Mouse (Mus musculus): ENCODE results near the gene Tob1. TPM values are rescaled to one million over a fixed set of nuclear protein-coding genes. Genes with fewer than 3 reads are reported as not detected.

The Tob1 gene
- polyA plus RNA-seq, 1 experiment from 2014 or later, result 42.6 TPM

DNA sequence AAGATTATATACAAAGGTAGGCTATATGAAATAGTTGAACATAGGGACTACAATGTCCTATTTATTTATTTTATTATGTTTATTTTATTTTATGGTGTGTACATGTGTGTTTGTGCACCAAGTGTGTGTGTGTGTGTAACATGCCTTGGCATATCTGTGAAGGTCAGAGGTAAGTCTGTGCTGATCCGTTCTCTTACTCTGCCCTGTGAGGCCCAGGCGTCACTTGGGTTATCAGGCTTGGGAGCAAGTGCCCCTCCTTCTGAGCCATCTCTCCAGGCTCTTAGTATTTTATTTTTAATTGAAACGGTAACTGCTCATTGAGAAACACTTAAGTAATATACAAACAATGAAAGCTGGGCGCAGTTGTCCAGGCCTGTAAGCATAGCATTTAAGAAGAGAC is 10.8 kb upstream of the Tob1 start:
- 86% methylated on average over 4 of the region's 4 CpGs for WGBS
- H3K36me3 ChIP-seq (replicated peaks), result no peaks in the 10 kb centered on the region
- no peak overlapping the region for H3K27ac ChIP-seq
- H3K9me3 ChIP-seq, result no peaks in the 10 kb centered on the region
- no peak overlapping the region for H3K9ac ChIP-seq
- no peaks in the 10 kb centered on the region for H3K4me1 ChIP-seq
- no peak overlapping the region for H3K4me3 ChIP-seq (replicated peaks)
- no peak overlapping the region for H3K4me2 ChIP-seq
- no peaks in the 10 kb centered on the region; the same call in 1 of the 2 replicates for H3K27me3 ChIP-seq
- no peak for ATAC-seq (ENCODE audit: low FRiP score)

GRCm38 (mm10) chr11:94202106-94202505 is 9.1 kb upstream of the Tob1 start:
- Histone ChIP-seq H3K9me3 (no peaks in the 10 kb centered on the region), H3K4me1 (peaks cover 11% of the 10 kb centered on the region), H3K4me2 (no peak overlapping the region), H3K36me3 (replicated peaks) (no peaks in the 10 kb centered on the region), H3K4me3 (replicated peaks) (no peak overlapping the region), H3K27me3 (no peaks in the 10 kb centered on the region; the same call in 1 of the 2 replicates), H3K27ac (no peak overlapping the region), H3K9ac (no peak overlapping the region)
- ATAC-seq (ENCODE audit: low FRiP score), result no peak
- 89% methylated on average over 5 of the region's 5 CpGs for WGBS

DNA sequence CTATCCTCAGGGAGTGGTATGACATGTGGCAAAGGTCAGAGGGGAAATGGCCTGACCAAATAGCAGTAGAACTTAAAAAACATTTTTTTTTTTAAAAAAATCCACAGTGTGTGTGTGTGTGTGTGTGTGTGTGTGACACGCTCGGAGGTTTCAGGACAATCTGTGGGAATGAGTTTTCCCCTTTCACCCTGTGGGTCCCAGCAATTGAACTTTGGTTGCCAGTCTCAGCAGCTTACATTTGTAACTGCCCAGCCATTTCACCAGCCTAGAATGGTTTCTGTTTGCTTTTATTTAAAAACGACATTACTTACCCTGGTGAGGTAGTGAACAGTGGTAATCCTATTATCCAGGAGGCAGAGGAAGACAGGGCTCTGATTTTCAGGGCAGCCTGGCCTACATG is 8.2 kb upstream of the Tob1 start:
- Histone ChIP-seq H3K36me3 (replicated peaks) (no peaks in the 10 kb centered on the region), H3K27ac (no peak overlapping the region), H3K4me1 (peaks cover 11% of the 10 kb centered on the region), H3K4me2 (no peak overlapping the region), H3K27me3 (no peaks in the 10 kb centered on the region; the same call in 1 of the 2 replicates), H3K9ac (no peak overlapping the region), H3K4me3 (replicated peaks) (no peak overlapping the region), H3K9me3 (no peaks in the 10 kb centered on the region)
- ATAC-seq (ENCODE audit: low FRiP score), result no peak
- 59% methylated on average over 3 of the region's 3 CpGs for WGBS

- no peak for ATAC-seq (ENCODE audit: low FRiP score)
- WGBS, result 48% methylated on average over 10 of the region's 10 CpGs
- no peaks in the 10 kb centered on the region for H3K27me3 ChIP-seq
Observed at GRCm38 (mm10) chr11:94206398-94207114, 4.7 kb upstream of the Tob1 start.

GRCm38 (mm10) chr11:94208811-94209675 is 2.2 kb upstream of the Tob1 start:
- H3K4me2 ChIP-seq, result peak overlapping the region; percentile 95; the same call in 1 of the 2 replicates
- no peak for ATAC-seq (ENCODE audit: low FRiP score)
- no peaks in the 10 kb centered on the region for H3K27me3 ChIP-seq
- peaks cover 6% of the 10 kb centered on the region for H3K36me3 ChIP-seq (replicated peaks)
- WGBS, result 57% methylated on average over 8 of the region's 8 CpGs
- no peak overlapping the region for H3K4me3 ChIP-seq (replicated peaks)
- no peak overlapping the region for H3K27ac ChIP-seq
- no peak overlapping the region for H3K9ac ChIP-seq
- H3K9me3 ChIP-seq, result no peaks in the 10 kb centered on the region
- peaks cover 26% of the 10 kb centered on the region for H3K4me1 ChIP-seq

More at GRCm38 (mm10) chr11:94206398-94207114, 4.7 kb upstream of the Tob1 start:
- Histone ChIP-seq H3K4me1 (peaks cover 11% of the 10 kb centered on the region), H3K9ac (no peak overlapping the region), H3K36me3 (replicated peaks) (no peaks in the 10 kb centered on the region), H3K4me3 (replicated peaks) (no peak overlapping the region), H3K27ac (peak overlapping the region; percentile 32; the same call in 1 of the 2 replicates), H3K9me3 (no peaks in the 10 kb centered on the region), H3K4me2 (no peak overlapping the region)

DNA sequence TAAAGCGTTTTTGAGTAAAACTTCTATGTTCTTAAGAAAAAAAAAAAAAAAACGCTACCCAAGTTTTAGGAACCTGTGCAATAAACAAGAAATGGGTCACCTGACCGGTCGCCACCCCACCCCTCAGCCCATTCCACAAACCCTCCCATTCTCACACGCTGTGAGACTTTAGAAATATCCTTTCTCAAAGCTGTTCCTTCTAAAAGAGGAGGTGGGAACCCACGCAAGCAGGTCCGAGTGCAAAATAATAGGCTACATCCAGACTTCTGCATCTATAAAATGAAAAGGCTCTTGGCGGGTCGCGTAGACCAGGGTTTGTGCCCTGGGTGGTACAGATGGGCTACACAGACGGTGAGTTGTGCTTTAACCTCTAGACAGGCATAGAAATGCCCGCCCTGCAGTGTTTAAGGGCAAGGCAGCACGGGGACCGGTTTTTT is 1.5 kb upstream of the Tob1 start:
- H3K27ac ChIP-seq, result peak overlapping the region; percentile 98
- 2% methylated on average over 14 of the region's 14 CpGs for WGBS
- no peak; the same call in 1 of the 2 replicates for ATAC-seq (ENCODE audit: low FRiP score)
- no peaks in the 10 kb centered on the region for H3K9me3 ChIP-seq
- H3K36me3 ChIP-seq (replicated peaks), result peaks cover 11% of the 10 kb centered on the region
- peak overlapping the region; percentile 95 for H3K4me2 ChIP-seq
- no peaks in the 10 kb centered on the region for H3K27me3 ChIP-seq
- H3K4me1 ChIP-seq, result peaks cover 32% of the 10 kb centered on the region
- peak overlapping the region; percentile 56 for H3K9ac ChIP-seq
- peak overlapping the region; percentile 99 for H3K4me3 ChIP-seq (replicated peaks)

- no peaks in the 10 kb centered on the region for H3K9me3 ChIP-seq
- ATAC-seq (ENCODE audit: low FRiP score), result peak; percentile 76
- H3K4me1 ChIP-seq, result peaks cover 33% of the 10 kb centered on the region
Observed at GRCm38 (mm10) chr11:94210191-94211086, 815 bp upstream of the Tob1 start.

DNA sequence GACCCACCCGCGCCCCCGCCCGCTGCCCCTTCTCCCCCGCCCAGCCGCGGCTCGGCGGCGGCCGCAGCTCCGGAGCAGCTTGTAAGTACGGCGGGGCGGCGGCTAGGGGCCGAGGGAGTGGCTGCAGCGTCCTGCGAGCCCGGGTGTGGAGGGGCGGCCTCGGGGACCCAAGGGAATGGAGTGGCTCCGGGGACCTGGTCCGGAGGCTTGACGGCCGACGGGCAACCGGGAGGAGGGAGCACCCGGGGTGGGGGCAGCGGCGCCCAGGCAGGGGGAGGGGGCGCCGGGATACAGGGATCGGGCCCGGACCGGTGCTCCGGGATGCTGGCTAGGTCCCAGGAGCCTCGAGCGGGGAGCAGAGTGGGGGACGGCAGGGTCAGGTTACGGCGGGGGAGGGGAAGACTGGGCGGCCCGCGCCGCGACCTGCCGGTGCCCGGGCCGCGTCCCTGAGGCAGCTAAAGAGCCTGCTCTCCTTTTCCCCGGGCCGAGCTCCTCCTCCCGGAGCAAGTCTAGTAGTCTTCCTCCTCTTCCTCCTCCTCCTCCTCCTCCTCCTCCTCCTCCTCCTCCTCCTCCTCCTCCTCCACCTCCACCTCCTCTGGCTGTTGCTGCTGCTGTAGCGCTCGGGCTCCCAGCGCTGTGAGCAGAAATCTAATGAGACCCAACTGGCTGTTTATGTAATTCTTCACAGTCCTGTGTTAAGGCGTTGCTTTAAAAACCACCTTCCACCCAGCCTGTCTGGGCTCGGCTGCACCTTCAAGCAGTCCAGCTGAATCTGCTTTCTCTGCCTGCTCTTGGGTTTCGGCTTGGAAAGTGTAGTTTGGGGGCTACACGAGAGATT is 616 bp downstream of the Tob1 start:
- ATAC-seq (ENCODE audit: low FRiP score), result peak; percentile 28
- peak overlapping the region; percentile 69 for H3K4me2 ChIP-seq
- no peaks in the 10 kb centered on the region for H3K27me3 ChIP-seq
- peaks cover 33% of the 10 kb centered on the region for H3K4me1 ChIP-seq
- under 1% methylated on average over 35 of the region's 61 CpGs for WGBS
- H3K9ac ChIP-seq, result peak overlapping the region; percentile 98
- peak overlapping the region; percentile 99 for H3K4me3 ChIP-seq (replicated peaks)
- peaks cover 16% of the 10 kb centered on the region for H3K36me3 ChIP-seq (replicated peaks)
- H3K9me3 ChIP-seq, result no peaks in the 10 kb centered on the region
- H3K27ac ChIP-seq, result peak overlapping the region; percentile 96

More at GRCm38 (mm10) chr11:94210191-94211086, 815 bp upstream of the Tob1 start:
- peaks cover 12% of the 10 kb centered on the region for H3K36me3 ChIP-seq (replicated peaks)
- H3K4me2 ChIP-seq, result peak overlapping the region; percentile 95
- under 1% methylated on average over 47 of the region's 56 CpGs for WGBS
- peak overlapping the region; percentile 64 for H3K9ac ChIP-seq
- H3K27me3 ChIP-seq, result no peaks in the 10 kb centered on the region
- peak overlapping the region; percentile 99 for H3K4me3 ChIP-seq (replicated peaks)
- peak overlapping the region; percentile 98 for H3K27ac ChIP-seq

DNA sequence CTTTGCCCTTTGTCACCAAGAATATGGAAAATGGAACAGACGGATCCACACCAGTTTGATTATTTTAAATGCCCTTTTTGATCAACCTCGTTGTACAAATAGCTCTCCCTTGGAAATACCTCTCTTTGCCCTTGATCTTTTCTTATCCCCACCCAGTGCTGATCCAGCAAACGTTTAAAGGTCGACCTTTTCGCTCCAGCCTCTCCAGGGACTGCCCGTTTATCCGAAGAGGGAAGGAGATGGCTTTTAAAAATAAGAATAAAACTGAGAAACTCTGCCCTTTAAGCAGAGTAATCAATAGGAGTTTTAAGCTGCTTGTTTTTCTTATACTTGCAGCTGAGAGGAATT is 1.2 kb downstream of the Tob1 start:
- ATAC-seq (ENCODE audit: low FRiP score), result no peak
- Histone ChIP-seq H3K9ac (peak overlapping the region; percentile 98), H3K4me3 (replicated peaks) (peak overlapping the region; percentile 99), H3K4me2 (peak overlapping the region; percentile 69), H3K27me3 (no peaks in the 10 kb centered on the region), H3K9me3 (no peaks in the 10 kb centered on the region), H3K4me1 (peaks cover 33% of the 10 kb centered on the region), H3K27ac (peak overlapping the region; percentile 96), H3K36me3 (replicated peaks) (peaks cover 16% of the 10 kb centered on the region)
- under 1% methylated on average over 7 of the region's 7 CpGs for WGBS

- WGBS, result 69% methylated on average over 4 of the region's 4 CpGs
Observed at GRCm38 (mm10) chr11:94212997-94213396, 1.7 kb downstream of the Tob1 start.

More at GRCm38 (mm10) chr11:94212997-94213396, 1.7 kb downstream of the Tob1 start:
- Histone ChIP-seq H3K27ac (no peak overlapping the region), H3K27me3 (no peaks in the 10 kb centered on the region), H3K9ac (0 out of 2 replicates have a peak overlapping the region, but pooled peaks have one; percentile 17), H3K9me3 (no peaks in the 10 kb centered on the region), H3K4me2 (peak overlapping the region; percentile 69), H3K4me3 (replicated peaks) (peak overlapping the region; percentile 99), H3K4me1 (peaks cover 33% of the 10 kb centered on the region), H3K36me3 (replicated peaks) (peaks cover 16% of the 10 kb centered on the region)
- ATAC-seq (ENCODE audit: low FRiP score), result no peak
